Mouse (Mus musculus) liver, embryonic 15.5 days (tissue): ENCODE results near the gene Ech1. TPM values are rescaled to one million over a fixed set of nuclear protein-coding genes. Genes with fewer than 3 reads are reported as not detected.
"Not testable (repeated sequence)": the region's sequence is repeated elsewhere in the genome, so short reads cannot be mapped to it uniquely, and the experiment has no call there.

ENCODE experiments used
- ATAC-seq: fragments of 200-750 bp; cut with Nextera tagmentation; 2 replicates; pipeline ENCODE4 v1.8.0; 2017; ENCODE audit warnings: moderate number of reproducible peaks, mild to moderate bottlenecking, moderate library complexity; ENCODE audit not compliant: insufficient read depth
- H3K27ac ChIP-seq: fragments of 300-500 bp; sonication (generic); replicated peaks from 2 replicates; pipeline ENCODE4 v1.5.1; 2015; ENCODE audit warnings: mild to moderate bottlenecking, inconsistent platforms
- H3K27me3 ChIP-seq: fragments of 300-500 bp; sonication (generic); 2 replicates; pipeline ENCODE4 v1.6.1; 2015; ENCODE audit warnings: mild to moderate bottlenecking, inconsistent platforms
- H3K36me3 ChIP-seq: fragments of 300-500 bp; sonication (generic); replicated peaks from 2 replicates; pipeline ENCODE4 v1.6.1; 2015; ENCODE audit warnings: moderate library complexity, mild to moderate bottlenecking, inconsistent platforms
- H3K4me1 ChIP-seq: fragments of 300-500 bp; sonication (generic); replicated peaks from 2 replicates; pipeline ENCODE4 v1.6.1; 2015; ENCODE audit warnings: inconsistent platforms
- H3K4me2 ChIP-seq: fragments of 300-500 bp; sonication (generic); 2 replicates; pipeline ENCODE4 v1.6.1; 2015; ENCODE audit warnings: moderate library complexity, mild to moderate bottlenecking, inconsistent platforms
- H3K4me3 ChIP-seq: fragments of 300-500 bp; sonication (generic); replicated peaks from 2 replicates; pipeline ENCODE4 v1.5.1; 2015; ENCODE audit warnings: mild to moderate bottlenecking, inconsistent platforms
- H3K9ac ChIP-seq: fragments of 300-500 bp; sonication (generic); 2 replicates; pipeline ENCODE4 v1.6.1; 2015; ENCODE audit warnings: moderate library complexity, mild to moderate bottlenecking, inconsistent platforms
- H3K9me3 ChIP-seq: fragments of 300-500 bp; sonication (generic); replicated peaks from 2 replicates; pipeline ENCODE4 v1.6.1; 2016; ENCODE audit warnings: inconsistent platforms
- WGBS: fragments of 180-500 bp; shearing (Covaris S2); methylation state at CpG from one replicate; pipeline ENCODE4 v1.1.7; 2015; ENCODE audit warnings: mixed read lengths; ENCODE audit not compliant: insufficient replicate concordance; 5-methylcytosine and 5-hydroxymethylcytosine counted together
- polyA plus RNA-seq: library from polyadenylated mRNA; unstranded; fragments of >200 nt; fragmentation: Nextera tagmentation; extraction: Ambion mirVana; gene quantifications from 2 replicates; pipeline ENCODE4 v1.2.1, GENCODE M21; 2015

Ech1 gene
- polyA plus RNA-seq, 1 experiment from 2014 or later, result 125 TPM

DNA sequence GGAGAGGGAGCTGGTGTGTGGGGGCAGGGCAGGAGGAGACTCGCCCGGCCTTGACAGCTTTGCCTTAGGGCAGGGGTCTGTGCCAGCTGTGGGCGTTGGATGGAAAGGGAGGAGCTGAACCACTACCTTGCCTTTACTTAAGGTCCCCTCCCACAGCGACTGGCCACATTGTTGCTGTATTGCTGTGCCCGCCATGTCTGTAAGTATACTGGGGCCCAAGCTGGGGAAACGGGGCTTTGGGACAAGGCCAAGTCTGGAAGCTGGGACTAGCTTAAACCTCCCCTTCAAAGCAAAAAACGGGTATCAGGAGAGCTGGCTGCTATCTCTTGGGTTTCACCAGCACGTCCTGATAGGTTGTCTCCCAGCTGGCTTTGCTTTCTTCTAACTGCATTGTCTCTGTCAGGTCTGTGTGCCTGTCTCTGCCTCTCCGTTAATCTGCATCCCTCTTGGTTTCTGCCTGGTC, 39.3 kb downstream of the Ech1 start:
- Histone ChIP-seq H3K4me2 (no peak overlapping the region), H3K9me3 (no peaks in the 10 kb centered on the region), H3K36me3 (no peaks in the 10 kb centered on the region), H3K9ac (no peak overlapping the region), H3K27ac (no peak overlapping the region), H3K4me1 (peaks cover 33% of the 10 kb centered on the region), H3K27me3 (no peaks in the 10 kb centered on the region), H3K4me3 (no peak overlapping the region)
- no peak for ATAC-seq
- WGBS, result 43% methylated on average over 9 of the region's 9 CpGs

DNA sequence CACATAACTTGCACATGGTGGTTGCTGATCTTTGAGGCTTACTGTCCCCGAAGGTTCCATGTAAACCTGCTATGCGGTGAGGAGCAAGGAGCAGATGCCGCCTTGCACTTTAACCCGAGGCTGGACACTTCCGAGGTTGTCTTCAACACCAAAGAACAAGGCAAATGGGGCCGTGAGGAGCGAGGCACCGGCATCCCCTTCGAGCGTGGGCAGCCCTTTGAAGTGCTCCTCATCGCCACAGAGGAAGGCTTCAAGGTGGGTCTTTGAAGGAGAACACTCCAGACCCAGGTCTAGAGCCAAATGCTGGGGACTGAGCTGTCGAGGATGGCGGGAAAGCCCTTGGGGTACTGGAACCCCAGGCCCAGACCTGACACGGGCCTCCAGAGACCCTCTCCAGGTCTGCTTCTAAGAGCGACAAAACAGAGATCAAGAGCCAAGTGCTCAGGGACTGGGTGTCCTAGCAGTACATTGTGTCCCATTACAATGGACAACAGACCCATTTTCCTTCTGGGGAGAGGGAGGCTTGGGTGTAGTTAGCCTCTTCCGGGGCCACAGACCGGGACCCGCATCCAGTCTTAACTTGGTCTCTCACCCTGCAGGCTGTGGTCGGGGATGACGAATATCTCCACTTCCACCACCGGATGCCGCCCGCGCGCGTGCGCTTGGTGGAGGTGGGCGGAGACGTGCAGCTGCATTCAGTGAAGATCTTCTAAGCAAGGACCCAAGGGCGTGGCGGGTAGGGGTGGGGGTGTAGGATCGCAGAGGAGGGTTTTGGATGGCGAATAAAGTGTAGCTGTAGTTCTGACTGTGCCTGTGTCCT, 40.7 kb downstream of the Ech1 start:
- Histone ChIP-seq H3K27me3 (no peaks in the 10 kb centered on the region), H3K4me2 (peak overlapping the region; percentile 69), H3K36me3 (no peaks in the 10 kb centered on the region), H3K9me3 (no peaks in the 10 kb centered on the region), H3K4me1 (peaks cover 33% of the 10 kb centered on the region), H3K9ac (peak overlapping the region; percentile 43), H3K27ac (peak overlapping the region; percentile 51), H3K4me3 (peak overlapping the region; percentile 36)
- 30% methylated on average over 33 of the region's 33 CpGs for WGBS
- ATAC-seq, result peak; percentile 56

DNA sequence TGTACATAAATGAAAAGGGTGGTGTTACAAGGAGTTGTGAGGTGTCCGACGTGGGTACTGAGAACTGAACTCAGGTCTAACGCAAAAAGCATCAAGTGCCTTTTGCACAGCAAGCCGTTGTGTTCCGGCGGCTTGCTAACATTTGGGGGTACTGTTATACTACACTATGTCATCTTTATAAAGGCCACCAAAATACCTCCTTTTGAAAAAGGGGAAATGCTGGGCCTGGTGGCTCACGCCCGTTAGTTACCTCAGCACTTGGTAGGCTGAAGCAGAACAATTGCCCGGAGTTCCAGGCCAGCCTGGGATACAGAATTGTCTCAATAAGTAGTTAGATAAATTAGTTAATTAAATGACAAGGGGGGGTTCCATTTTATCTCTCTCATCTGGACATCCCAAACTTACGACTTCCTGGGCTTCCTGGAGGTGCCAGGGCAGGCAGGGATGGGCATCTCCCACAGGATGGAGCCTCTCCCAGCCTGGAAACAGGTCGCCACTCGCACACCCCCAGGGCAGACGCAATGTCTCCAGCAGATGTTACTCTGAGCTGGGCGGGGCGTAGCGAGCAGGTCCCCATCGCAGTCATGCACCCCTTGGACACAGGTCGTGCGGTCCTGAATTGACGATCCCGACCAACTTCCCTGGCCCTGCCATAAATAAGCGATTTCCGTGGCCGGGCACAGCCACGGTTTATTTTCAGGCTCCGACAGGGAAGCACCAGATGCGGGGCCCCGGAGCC, 41.9 kb downstream of the Ech1 start:
- WGBS, result 80% methylated on average over 28 of the region's 28 CpGs
- Histone ChIP-seq H3K27ac (peak overlapping the region; percentile 53), H3K4me2 (peak overlapping the region; percentile 71), H3K9ac (no peak overlapping the region), H3K4me3 (no peak overlapping the region), H3K9me3 (no peaks in the 10 kb centered on the region), H3K27me3 (no peaks in the 10 kb centered on the region), H3K36me3 (no peaks in the 10 kb centered on the region), H3K4me1 (peaks cover 33% of the 10 kb centered on the region)
- ATAC-seq, result no peak

DNA sequence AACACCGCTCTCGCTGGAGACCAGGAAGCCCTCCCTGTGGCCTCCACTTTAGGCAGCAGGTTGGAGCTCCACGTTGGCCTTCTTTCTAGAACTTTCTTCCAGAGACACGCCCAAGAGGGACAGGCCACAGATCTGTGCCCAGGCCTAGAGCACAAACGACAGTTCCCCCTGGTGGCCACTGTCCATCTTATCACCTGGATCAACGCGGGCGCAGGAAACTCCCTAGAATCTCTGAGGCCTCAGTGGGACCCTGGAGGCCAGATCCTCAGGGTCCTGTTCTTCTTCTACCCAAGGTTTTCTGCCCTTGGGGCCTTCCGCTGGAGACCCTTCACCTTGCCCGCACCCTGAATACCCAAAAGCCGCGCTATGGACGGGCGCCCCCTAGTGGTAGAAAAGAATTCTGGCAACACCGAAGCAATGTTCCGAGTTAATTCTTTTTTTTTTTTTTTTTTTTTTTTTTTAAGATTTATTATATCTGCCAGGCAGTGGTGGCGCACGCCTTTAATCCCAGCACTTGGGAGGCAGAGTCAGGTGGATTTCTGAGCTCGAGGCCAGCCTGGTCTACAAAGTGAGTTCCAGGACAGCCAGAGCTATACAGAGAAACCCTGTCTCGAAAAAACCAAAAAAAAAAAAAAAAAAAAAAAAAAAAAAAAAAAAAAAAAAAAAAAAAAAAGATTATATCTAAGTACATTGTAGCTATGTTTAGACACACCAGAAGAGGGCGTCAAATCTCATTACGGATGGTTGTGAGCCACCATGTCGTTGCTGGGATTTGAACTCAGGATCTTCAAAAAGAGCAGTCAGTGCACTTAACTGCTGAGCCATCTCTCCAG, 42.7 kb downstream of the Ech1 start:
- peak; percentile 54; the same call in 1 of the 2 replicates for ATAC-seq
- Histone ChIP-seq H3K4me2 (peak overlapping the region; percentile 71), H3K27ac (peak overlapping the region; percentile 53; the same call in 1 of the 2 replicates), H3K4me3 (peak overlapping the region; percentile 44), H3K4me1 (peaks cover 33% of the 10 kb centered on the region)
- H3K27me3 ChIP-seq, H3K36me3 ChIP-seq, H3K9ac ChIP-seq, H3K9me3 ChIP-seq: not testable (repeated sequence)
- WGBS, result 18% methylated on average over 23 of the region's 23 CpGs

DNA sequence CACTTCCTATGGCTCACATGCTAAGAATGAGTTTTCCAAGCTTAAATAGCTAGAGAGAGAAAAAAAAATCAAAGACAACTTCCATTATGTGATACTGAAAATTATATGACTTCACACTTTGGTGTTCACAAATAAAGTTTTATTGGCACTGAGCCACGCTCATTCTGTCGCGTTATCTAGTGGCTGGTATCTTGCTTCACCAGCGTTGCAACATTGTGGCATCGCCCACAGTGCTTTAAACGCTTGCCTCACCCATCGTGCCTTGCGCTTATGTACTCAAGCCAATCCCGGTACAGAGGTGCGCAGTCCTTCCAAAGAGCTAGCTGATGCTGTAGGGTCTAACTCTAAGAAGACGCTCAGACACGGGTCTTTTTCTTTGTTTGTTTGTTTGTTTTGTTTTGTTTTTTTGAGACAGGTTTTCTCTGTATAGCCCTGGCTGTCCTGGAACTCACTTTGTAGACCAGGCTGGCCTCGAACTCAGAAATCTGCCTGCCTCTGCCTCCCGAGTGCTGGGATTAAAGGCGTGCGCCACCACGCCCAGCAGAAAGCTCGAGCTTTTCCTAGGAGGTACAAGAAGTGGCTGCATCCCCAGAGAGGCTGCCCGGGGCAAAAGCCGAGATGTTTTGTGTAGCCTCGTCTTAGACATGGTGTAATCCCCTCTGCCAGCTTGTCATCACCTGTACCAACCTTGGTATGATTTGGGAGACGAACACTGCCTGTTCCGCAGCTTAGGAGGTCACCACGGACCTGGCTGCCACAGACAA, 46.1 kb downstream of the Ech1 start:
- H3K4me1 ChIP-seq, result peaks cover 19% of the 10 kb centered on the region
- H3K4me3 ChIP-seq, result no peak overlapping the region
- H3K27ac ChIP-seq, result no peak overlapping the region
- no peak for ATAC-seq
- no peaks in the 10 kb centered on the region for H3K36me3 ChIP-seq
- H3K9me3 ChIP-seq, result no peaks in the 10 kb centered on the region
- 0 out of 2 replicates have a peak, but pooled peaks cover 4% of the 10 kb centered on the region for H3K27me3 ChIP-seq
- no peak overlapping the region for H3K4me2 ChIP-seq
- WGBS, result 67% methylated on average over 24 of the region's 24 CpGs
- H3K9ac ChIP-seq, result no peak overlapping the region

DNA sequence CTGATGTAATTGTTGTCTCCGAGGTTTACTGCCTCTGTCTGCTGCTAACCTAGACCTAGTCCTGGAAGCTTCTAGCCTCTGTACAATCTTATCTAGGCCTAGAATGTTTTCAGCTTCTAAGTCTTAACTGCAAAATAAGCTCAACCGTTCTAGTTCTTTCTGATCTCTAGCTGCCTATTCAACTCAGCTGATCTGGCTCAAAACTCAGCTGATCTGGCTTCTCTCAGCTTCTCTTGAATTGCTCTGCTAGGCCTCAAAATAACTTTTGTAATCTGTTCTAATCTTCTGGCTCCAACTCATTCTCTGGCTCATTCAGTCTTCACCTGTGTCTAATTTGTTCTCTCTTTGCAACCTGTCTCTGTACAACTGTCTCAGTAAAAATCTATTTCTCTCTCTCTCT, 49.5 kb downstream of the Ech1 start:
- ATAC-seq, result no peak
- Histone ChIP-seq H3K9ac (no peak overlapping the region), H3K27ac (no peak overlapping the region), H3K36me3 (no peaks in the 10 kb centered on the region), H3K27me3 (0 out of 2 replicates have a peak, but pooled peaks cover 4% of the 10 kb centered on the region), H3K4me2 (no peak overlapping the region), H3K4me1 (peaks cover 26% of the 10 kb centered on the region), H3K9me3 (no peaks in the 10 kb centered on the region), H3K4me3 (no peak overlapping the region)
- 42% methylated on average over 2 of the region's 2 CpGs for WGBS

DNA sequence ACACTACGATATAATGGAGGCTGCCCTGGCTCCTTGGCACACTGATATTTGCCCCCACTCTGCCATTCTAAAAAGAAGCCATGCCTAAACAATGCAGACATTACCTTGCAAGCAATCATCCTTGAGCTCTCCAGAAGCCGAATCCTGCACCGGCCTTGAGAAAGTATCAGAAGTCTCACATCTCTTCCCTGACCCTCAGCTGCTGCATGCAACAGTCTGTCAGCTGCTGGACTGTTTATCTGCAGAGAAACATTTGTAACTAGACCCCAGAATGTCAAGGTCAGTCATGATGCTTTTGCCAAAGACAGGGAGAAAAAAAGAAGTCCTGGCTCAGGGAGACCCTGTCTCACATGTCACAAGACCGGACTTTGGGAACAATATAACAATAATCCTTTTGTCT, 51.1 kb downstream of the Ech1 start:
- no peak overlapping the region for H3K4me3 ChIP-seq
- no peak overlapping the region for H3K9ac ChIP-seq
- WGBS, result 69% methylated on average over 4 of the region's 4 CpGs
- 0 out of 2 replicates have a peak, but pooled peaks cover 4% of the 10 kb centered on the region for H3K27me3 ChIP-seq
- H3K36me3 ChIP-seq, result no peaks in the 10 kb centered on the region
- peaks cover 28% of the 10 kb centered on the region for H3K4me1 ChIP-seq
- no peak for ATAC-seq
- H3K27ac ChIP-seq, result no peak overlapping the region
- H3K4me2 ChIP-seq, result no peak overlapping the region
- no peaks in the 10 kb centered on the region for H3K9me3 ChIP-seq

DNA sequence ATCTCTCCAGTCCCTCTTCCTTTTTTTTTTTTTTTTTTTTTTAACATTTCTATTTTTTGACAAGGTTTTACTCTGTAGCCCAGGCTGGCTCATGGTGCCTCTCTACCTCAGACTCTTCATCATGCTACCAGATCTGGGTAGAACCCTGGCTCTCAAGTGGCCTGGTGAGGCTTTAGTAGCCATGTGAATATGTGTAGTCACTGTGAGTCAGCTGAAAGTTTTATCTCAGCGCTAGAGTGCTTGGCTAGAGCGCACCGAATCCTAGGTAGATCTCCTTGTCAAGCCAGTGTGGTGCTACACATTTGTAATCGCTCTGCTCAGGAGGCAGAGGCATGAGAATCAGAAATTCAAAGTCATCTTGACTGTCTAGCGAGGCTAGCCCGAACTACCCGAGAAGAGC, 52.1 kb downstream of the Ech1 start:
- peak; percentile 90 for ATAC-seq
- no peaks in the 10 kb centered on the region for H3K9me3 ChIP-seq
- peaks cover 28% of the 10 kb centered on the region for H3K4me1 ChIP-seq
- H3K36me3 ChIP-seq, result no peaks in the 10 kb centered on the region
- WGBS, result 36% methylated on average over 7 of the region's 7 CpGs
- 0 out of 2 replicates have a peak, but pooled peaks cover 4% of the 10 kb centered on the region for H3K27me3 ChIP-seq
- H3K27ac ChIP-seq, result peak overlapping the region; percentile 72
- H3K9ac ChIP-seq, result no peak overlapping the region
- no peak overlapping the region for H3K4me3 ChIP-seq
- H3K4me2 ChIP-seq, result no peak overlapping the region

DNA sequence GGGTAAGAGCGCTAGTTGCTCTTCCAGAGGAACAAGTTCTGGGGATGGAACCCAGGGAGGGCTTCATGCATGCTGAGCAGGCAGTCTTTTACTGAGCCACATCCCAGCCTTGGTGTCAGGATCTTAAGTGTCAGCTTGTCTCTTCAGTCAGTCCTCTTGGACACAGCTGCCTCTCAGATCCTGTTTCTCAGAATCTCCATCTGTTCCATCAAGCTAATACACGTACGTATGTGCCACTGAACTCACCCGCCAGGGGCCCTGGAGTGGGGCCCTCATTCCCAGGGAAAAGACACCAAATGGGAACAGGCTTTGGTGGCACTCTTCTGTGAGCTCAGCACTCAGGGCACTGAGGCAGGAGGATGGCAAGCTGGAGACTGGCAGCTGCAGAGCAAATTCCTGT, 52.8 kb downstream of the Ech1 start:
- Histone ChIP-seq H3K27ac (peak overlapping the region; percentile 72), H3K4me1 (peaks cover 28% of the 10 kb centered on the region), H3K9ac (no peak overlapping the region), H3K27me3 (0 out of 2 replicates have a peak, but pooled peaks cover 4% of the 10 kb centered on the region), H3K36me3 (no peaks in the 10 kb centered on the region), H3K9me3 (no peaks in the 10 kb centered on the region), H3K4me3 (no peak overlapping the region), H3K4me2 (no peak overlapping the region; the same call in 1 of the 2 replicates)
- WGBS, result 68% methylated on average over 4 of the region's 4 CpGs
- no peak for ATAC-seq

DNA sequence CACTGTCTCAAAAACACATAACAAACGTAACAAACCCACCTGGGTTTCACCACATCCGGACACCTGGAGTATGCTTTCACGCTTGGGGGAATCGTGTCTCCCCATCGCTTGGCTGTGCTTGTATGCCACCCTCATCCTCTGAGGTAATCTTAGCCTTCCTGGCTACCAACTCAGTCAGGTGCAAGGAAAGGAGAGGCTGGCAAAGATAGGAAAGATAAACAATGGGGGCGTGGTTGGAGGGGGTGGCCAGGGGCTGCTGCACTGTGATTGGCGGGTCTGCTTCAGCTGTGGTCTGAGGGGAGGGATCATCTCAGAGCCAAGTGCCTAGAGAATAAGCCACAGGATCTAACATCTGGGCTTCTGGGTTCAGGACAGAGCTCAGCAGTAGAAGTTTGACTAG, 54.6 kb downstream of the Ech1 start:
- Histone ChIP-seq H3K4me2 (no peak overlapping the region), H3K27ac (no peak overlapping the region), H3K9me3 (no peaks in the 10 kb centered on the region), H3K9ac (no peak overlapping the region), H3K36me3 (no peaks in the 10 kb centered on the region), H3K4me1 (peaks cover 28% of the 10 kb centered on the region), H3K27me3 (no peaks in the 10 kb centered on the region), H3K4me3 (no peak overlapping the region)
- no peak for ATAC-seq
- 74% methylated on average over 7 of the region's 7 CpGs for WGBS
